Mouse (Mus musculus): ENCODE results near the gene Bcs1l. TPM values are rescaled to one million over a fixed set of nuclear protein-coding genes. Genes with fewer than 3 reads are reported as not detected.

The Bcs1l gene
- 14.0 and 16.4 TPM in 2 replicates for polyA plus RNA-seq (2015; fragmentation: Nextera tagmentation; extraction: Ambion mirVana)

DNA sequence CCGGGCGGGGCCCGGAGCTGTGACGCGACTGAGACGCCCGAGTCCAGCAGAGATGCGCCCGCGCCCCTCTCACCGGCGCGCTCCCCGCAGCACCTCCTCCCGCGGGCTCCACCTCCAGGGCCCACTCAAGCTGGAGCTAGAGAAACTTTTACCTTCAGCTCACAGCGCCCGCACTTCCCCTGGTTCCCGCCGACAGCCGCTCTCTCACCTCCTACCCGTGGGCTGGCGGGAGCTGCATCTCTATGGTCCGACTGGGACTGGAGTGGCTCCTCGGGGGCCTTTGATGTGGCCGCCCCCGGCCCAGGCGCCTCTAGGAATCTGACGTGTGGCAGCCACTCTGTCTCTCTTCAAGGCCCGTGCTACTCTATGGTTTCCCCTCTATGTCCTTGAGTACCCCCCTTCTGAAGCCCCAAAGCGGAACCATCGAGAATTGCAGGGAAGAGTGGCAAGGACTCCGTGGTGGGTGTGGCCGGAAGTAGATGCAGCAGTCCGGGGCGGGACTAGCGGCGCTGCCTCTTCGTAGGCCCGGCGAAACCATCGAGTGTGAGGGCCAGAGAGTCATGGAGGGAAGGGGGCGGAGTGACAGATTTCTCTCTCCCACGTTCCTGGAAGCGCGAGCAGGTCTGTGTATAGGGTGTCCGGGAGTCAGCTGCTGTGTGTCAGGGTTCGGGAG, at the start of gene Bcs1l, which contains the start of gene Zfp142:
Gene Bcs1l (plus strand): TSS at position 517 of the 673 bp plus-strand sequence.
Gene Zfp142 (minus strand): TSS at position 474 of the 673 bp plus-strand sequence.
- Histone ChIP-seq H3K4me1 (peaks cover 26% of the 10 kb centered on the region), H3K4me2 (peak within 1 kb of the TSS; percentile 73), H3K9ac (peak within 1 kb of the TSS; percentile 77), H3K27ac (peak within 1 kb of the TSS; percentile 94), H3K27me3 (no peaks in the 10 kb centered on the region), H3K36me3 (peaks cover 36% of the 10 kb centered on the region), H3K9me3 (no peaks in the 10 kb centered on the region), H3K4me3 (peak within 1 kb of the TSS; percentile 97)
- WGBS: under 1% methylated on average over 47 of the region's 48 CpGs
- ATAC-seq (ENCODE audit: insufficient number of reproducible peaks, low FRiP score, low TSS enrichment, low read depth): peak; percentile 99

DNA sequence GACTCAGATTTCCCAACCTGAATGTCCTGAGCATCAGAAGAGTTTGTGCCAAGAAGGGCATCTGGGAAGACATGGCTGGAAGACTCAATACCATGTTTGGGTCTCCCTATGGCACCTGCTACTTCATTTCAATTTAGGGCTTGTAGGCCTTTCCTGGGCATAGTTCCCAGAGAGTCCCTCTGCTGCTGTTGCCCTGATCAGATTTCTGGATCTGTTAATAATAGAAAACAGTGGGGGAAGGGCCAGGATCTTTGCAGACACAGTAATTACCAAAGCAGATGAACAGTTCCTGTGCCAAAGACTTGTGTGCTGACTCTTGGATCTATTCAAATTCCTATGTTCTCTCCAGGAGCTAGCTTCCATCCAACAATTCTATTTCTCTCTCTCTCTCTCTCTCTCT, 49.4 kb upstream of the Bcs1l start:
- H3K4me1 ChIP-seq: peaks cover 5% of the 10 kb centered on the region; the same call in 1 of the 2 replicates
- ATAC-seq (ENCODE audit: insufficient number of reproducible peaks, low FRiP score, low TSS enrichment, low read depth): peak; percentile 55; the same call in 1 of the 2 replicates
- H3K27me3 ChIP-seq: no peaks in the 10 kb centered on the region
- no peaks in the 10 kb centered on the region for H3K36me3 ChIP-seq
- H3K4me3 ChIP-seq: no peak overlapping the region
- H3K27ac ChIP-seq: no peak overlapping the region
- H3K4me2 ChIP-seq: no peak overlapping the region
- H3K9me3 ChIP-seq: no peaks in the 10 kb centered on the region
- no peak overlapping the region for H3K9ac ChIP-seq

DNA sequence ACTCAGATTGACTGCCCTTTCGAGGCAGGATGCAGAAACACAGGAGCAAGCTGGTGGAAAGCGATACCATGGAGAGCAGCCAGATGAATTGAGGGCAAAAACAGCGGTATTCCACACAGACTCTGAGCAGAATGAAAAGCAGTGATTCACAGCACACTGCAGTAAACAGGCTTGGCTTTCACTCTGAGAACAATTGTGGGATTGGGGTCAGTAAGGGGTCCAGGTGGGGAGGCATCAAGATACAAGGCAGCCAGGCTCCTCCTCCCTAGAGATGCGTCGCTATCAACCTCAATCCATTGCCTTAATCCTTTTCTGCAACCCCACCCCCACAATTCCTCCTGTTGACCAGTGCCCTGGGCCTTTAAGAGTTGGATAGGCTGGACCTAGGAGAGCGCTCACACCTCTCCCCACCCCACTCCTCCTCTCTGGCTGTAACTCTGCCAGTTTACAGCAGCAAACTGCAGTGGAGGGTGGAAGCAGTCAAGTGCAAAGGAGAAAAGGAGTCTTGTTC, 45.6 kb upstream of the Bcs1l start, which contains the start of gene Plcd4:
Gene Plcd4 (plus strand): TSS at position 438 of the 511 bp plus-strand sequence.
- WGBS: 9% methylated on average over 6 of the region's 6 CpGs
- no peak within 1 kb of the TSS for H3K4me3 ChIP-seq
- H3K27ac ChIP-seq: no peak within 1 kb of the TSS
- 0 out of 2 replicates have a peak within 1 kb of the TSS, but pooled peaks have one; percentile 24 for H3K4me2 ChIP-seq
- H3K9ac ChIP-seq: no peak within 1 kb of the TSS
- no peaks in the 10 kb centered on the region for H3K9me3 ChIP-seq
- no peaks in the 10 kb centered on the region for H3K36me3 ChIP-seq
- peaks cover 5% of the 10 kb centered on the region; the same call in 1 of the 2 replicates for H3K4me1 ChIP-seq
- peak; percentile 19; the same call in 1 of the 2 replicates for ATAC-seq (ENCODE audit: insufficient number of reproducible peaks, low FRiP score, low TSS enrichment, low read depth)
- no peaks in the 10 kb centered on the region for H3K27me3 ChIP-seq

DNA sequence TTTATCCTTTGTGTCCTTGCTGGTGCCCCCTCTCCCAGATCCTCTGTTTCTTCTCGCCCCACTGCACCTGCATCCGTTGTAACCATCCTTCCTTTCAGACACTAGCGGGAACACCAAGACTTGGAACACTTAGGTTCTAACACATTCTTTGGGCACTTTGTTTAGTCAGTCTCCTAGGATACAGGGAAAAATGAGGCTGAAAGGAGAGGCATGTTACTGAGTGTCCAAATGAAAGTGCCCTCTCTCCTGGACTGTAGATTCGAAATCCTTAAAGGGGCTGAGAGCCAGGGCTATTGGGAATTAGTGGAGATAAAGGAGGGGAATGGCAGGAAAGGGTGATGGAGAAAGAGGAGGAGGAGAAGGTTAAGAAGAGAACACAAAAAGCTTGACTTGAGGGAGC, 43.9 kb upstream of the Bcs1l start, which contains the start of gene Usp37:
Gene Usp37 (minus strand): TSS at position 101 of the 400 bp plus-strand sequence.
- no peak within 1 kb of the TSS for H3K4me3 ChIP-seq
- WGBS: 79% methylated on average over 4 of the region's 4 CpGs
- no peak within 1 kb of the TSS for H3K4me2 ChIP-seq
- peaks cover 5% of the 10 kb centered on the region; the same call in 1 of the 2 replicates for H3K4me1 ChIP-seq
- H3K27ac ChIP-seq: no peak within 1 kb of the TSS
- H3K9me3 ChIP-seq: no peaks in the 10 kb centered on the region
- no peaks in the 10 kb centered on the region for H3K36me3 ChIP-seq
- ATAC-seq (ENCODE audit: insufficient number of reproducible peaks, low FRiP score, low TSS enrichment, low read depth): no peak
- no peaks in the 10 kb centered on the region for H3K27me3 ChIP-seq
- no peak within 1 kb of the TSS for H3K9ac ChIP-seq

DNA sequence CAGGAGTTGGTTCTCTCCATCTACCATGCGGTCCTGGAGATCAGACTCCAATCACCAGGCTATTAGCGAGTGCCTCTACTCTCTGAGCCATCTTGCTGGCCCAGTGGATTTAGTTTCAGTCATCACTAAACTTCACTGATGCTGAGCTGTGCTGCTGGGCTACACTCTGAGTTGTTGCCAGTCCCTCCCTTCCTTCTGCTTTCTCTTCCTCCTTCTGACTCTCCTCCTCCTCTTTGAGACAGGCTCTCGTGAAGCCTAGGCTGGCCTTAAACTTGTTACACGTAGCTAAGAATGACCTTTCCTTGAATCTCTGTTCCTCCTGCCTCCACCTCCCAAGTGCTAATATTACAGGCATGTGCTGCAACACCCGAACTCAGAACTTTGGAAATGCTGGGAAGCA, 29.0 kb upstream of the Bcs1l start:
- Histone ChIP-seq H3K27me3 (no peaks in the 10 kb centered on the region), H3K36me3 (peaks cover 7% of the 10 kb centered on the region), H3K4me2 (no peak overlapping the region), H3K9me3 (no peaks in the 10 kb centered on the region), H3K4me3 (no peak overlapping the region), H3K9ac (no peak overlapping the region), H3K27ac (no peak overlapping the region), H3K4me1 (no peaks in the 10 kb centered on the region)
- WGBS: 85% methylated on average over 5 of the region's 5 CpGs
- no peak for ATAC-seq (ENCODE audit: insufficient number of reproducible peaks, low FRiP score, low TSS enrichment, low read depth)

DNA sequence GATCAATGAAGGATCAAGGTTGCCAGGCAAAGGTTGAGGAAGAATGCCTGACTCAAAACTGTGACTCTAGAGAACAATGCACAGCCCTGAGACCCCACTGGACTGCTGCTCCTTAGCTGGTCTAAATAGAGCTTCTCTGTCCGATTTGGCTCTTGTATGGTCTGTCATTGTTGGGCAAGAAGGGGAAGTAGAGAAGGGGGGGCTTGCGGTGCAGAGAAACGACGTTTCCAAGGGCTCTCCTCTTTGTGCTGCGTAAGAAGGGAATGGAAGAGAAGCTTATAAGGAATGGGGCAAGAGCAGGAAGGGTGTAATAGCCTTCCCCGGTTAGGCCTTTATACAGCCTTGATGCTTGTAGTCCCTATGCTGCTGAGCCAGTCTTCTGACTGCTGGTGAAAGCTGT, 22.3 kb upstream of the Bcs1l start:
- Histone ChIP-seq H3K27me3 (no peaks in the 10 kb centered on the region), H3K36me3 (peaks cover 69% of the 10 kb centered on the region), H3K9me3 (no peaks in the 10 kb centered on the region), H3K27ac (no peak overlapping the region), H3K4me2 (no peak overlapping the region), H3K9ac (no peak overlapping the region), H3K4me1 (no peaks in the 10 kb centered on the region), H3K4me3 (no peak overlapping the region)
- no peak for ATAC-seq (ENCODE audit: insufficient number of reproducible peaks, low FRiP score, low TSS enrichment, low read depth)
- 95% methylated on average over 6 of the region's 6 CpGs for WGBS

DNA sequence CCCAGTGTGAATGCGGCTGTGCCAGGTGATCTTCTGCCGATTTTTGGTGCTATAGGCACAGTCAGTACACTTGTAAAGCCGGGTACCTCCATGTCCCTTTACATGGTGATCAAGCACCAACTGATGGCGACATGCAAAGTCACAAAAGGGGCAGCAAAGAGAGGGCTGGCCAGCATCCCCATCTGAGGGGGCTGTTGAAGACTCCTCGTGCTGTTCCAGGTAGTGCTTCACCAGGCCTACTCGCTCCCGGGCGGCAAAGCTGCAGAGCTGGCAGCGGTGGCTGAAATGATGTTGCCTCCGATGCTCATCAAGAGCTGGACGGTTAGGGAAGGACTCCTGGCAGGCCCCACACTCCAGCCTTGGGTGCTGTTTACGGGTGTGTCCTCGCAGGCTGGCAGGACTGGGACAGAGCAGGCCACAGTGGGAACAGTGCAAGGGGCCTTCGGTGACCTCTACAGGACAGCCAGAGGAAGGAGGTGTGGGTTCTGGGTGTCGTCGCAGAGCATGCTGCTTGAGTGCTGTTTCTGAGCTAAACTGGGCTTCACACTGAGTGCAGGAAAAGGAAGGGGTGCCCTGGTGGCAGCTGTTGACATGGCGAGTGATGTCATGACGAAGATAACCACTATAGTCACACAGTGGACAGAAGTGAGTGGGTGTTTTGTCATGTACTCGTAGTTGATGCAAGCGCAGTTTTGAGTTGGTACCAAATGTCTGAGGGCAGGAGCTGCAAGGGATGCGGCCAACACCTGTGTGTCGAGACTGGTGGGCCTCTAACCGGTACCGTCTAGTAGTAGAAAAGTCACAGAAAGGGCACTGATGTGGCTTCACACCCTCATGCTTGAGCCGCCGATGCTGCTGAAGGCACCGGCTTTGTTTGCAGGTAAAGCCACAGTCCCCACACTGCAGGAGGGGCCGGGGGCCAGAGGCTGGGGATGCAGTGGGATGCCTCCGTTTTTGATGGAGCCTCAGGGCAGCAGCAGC, 18.1 kb upstream of the Bcs1l start:
- no peaks in the 10 kb centered on the region for H3K9me3 ChIP-seq
- peaks cover 91% of the 10 kb centered on the region for H3K36me3 ChIP-seq
- ATAC-seq (ENCODE audit: insufficient number of reproducible peaks, low FRiP score, low TSS enrichment, low read depth): no peak
- no peaks in the 10 kb centered on the region for H3K4me1 ChIP-seq
- no peaks in the 10 kb centered on the region for H3K27me3 ChIP-seq
- H3K27ac ChIP-seq: no peak overlapping the region
- H3K4me3 ChIP-seq: no peak overlapping the region
- H3K9ac ChIP-seq: no peak overlapping the region
- WGBS: 92% methylated on average over 29 of the region's 29 CpGs
- no peak overlapping the region for H3K4me2 ChIP-seq

DNA sequence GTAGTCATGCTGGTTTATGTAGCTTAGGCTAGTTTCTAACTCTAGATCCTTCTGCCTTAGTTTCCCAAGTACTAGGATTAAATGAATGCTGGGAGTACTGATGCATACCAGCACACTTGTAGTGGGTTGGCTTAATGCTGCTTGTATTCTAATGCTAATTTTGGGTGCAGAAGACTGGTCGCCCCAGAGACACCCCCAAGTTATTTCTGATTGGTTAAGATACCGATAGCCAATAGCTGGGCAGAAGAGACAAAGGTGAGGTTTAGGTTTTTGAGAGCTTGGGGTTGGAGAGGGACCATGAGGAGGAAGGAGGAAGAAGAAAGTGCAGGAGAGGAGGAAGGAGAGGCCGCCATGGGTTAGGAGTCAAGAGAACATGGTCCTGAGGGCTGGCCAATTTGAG, 5.5 kb upstream of the Bcs1l start:
- Histone ChIP-seq H3K27me3 (no peaks in the 10 kb centered on the region), H3K36me3 (peaks cover 47% of the 10 kb centered on the region), H3K9ac (no peak overlapping the region), H3K4me1 (peaks cover 20% of the 10 kb centered on the region), H3K9me3 (no peaks in the 10 kb centered on the region), H3K4me2 (no peak overlapping the region), H3K4me3 (no peak overlapping the region), H3K27ac (no peak overlapping the region)
- 78% methylated on average over 3 of the region's 3 CpGs for WGBS
- ATAC-seq (ENCODE audit: insufficient number of reproducible peaks, low FRiP score, low TSS enrichment, low read depth): no peak

DNA sequence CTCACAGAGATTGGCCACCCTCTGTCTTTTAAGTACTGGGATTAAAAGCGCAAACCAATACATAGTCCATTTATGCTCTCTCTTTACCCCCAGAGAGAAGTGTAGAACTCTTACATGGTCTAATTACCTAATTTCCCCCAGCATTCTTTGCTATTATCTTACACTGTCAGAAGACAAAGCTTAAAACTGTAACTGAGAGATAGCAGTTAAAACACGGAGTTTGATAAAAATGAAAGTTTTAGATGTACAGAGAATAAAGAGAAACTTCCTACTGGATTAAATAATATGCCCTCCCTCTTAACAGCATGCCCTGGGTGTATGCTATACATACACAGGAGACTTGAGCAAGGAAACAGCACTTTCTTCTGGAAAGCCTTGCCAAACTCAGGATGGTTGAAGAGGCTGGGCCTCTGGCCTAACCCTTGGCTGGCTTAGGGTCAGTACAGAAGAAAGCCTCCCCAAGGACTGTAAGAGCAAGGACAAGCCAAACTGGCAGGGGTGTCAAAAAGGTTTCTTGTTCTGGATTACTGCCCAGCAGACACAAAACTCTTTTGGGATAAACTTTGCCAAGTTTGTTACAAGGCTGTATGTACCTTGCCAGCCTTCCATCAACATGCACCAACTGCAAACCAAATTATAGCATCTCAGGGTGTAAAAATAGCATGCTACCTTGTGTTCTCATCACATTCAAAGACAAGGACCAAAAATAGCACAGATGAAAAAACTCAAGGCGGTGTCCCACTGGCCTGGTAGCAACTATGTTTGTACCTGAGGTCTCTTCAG, 3.3 kb upstream of the Bcs1l start:
- H3K9ac ChIP-seq: no peak overlapping the region
- no peak overlapping the region for H3K27ac ChIP-seq
- peaks cover 26% of the 10 kb centered on the region for H3K36me3 ChIP-seq
- peaks cover 26% of the 10 kb centered on the region for H3K4me1 ChIP-seq
- 92% methylated on average over 3 of the region's 3 CpGs for WGBS
- no peak overlapping the region for H3K4me2 ChIP-seq
- H3K4me3 ChIP-seq: no peak overlapping the region
- no peaks in the 10 kb centered on the region for H3K27me3 ChIP-seq
- ATAC-seq (ENCODE audit: insufficient number of reproducible peaks, low FRiP score, low TSS enrichment, low read depth): no peak
- H3K9me3 ChIP-seq: no peaks in the 10 kb centered on the region

DNA sequence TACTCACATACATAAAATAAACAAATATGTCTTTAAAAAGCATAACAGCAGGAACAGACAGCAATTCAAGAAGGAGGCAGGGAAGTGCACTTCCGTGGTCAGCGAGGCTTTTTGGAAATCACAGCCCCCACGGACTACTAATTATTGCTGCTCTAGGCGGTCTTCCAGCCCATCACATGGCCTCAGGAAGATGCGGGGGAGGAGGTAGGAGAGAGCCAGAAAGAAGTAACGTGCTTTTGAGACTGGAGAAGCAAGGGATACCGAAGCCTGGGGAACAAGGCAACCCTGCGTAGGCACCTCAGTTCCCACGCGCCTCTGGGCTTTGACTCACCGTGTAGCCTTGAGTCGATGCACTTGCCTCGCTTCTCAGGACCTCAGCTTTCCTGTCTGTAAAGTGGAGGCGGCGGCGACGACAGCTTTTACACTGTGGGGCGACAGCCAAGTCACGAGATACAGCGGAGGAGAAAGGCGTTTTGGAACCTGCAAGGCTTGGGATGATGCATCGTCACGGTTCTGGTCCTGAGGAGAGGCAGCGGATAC, 786 bp upstream of the Bcs1l start:
- Histone ChIP-seq H3K27ac (peak overlapping the region; percentile 94), H3K9me3 (no peaks in the 10 kb centered on the region), H3K4me2 (peak overlapping the region; percentile 73), H3K4me3 (peak overlapping the region; percentile 97), H3K36me3 (peaks cover 39% of the 10 kb centered on the region), H3K4me1 (peaks cover 26% of the 10 kb centered on the region), H3K9ac (peak overlapping the region; percentile 77), H3K27me3 (no peaks in the 10 kb centered on the region)
- WGBS: under 1% methylated on average over 24 of the region's 24 CpGs
- no peak for ATAC-seq (ENCODE audit: insufficient number of reproducible peaks, low FRiP score, low TSS enrichment, low read depth)

DNA sequence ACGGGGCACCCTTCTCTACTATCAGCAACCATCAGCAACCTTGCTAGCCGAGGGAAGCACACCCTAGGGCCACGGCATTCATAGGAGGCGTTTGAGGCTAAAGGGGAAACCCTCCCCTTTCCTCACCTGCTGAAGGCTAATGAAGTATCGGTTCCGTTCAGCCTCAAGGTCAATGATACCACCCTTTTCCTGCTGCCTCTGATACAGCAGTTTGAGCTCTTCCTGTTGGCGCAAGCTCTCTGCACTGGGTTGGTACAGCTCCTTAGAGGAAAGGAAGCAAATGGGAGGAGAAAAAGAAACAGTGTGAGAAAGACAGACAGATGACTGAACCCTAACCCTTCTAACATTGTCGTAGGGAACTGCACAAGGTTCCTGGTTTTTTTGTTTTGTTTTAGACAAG, 6.3 kb downstream of the Bcs1l start:
- Histone ChIP-seq H3K4me3 (no peak overlapping the region), H3K9me3 (no peaks in the 10 kb centered on the region), H3K9ac (no peak overlapping the region), H3K36me3 (peaks cover 78% of the 10 kb centered on the region), H3K4me1 (no peaks in the 10 kb centered on the region), H3K4me2 (no peak overlapping the region), H3K27ac (no peak overlapping the region), H3K27me3 (no peaks in the 10 kb centered on the region)
- WGBS: 83% methylated on average over 8 of the region's 8 CpGs
- ATAC-seq (ENCODE audit: insufficient number of reproducible peaks, low FRiP score, low TSS enrichment, low read depth): no peak

Data from limb, embryonic 15.5 days (tissue).